Mouse (Mus musculus) embryonic facial prominence, embryonic 14.5 days (tissue): ENCODE data around the gene Pacsin3. TPM values are rescaled to one million over a fixed set of nuclear protein-coding genes. Genes with fewer than 3 reads are reported as not detected.

ENCODE experiments used
- ATAC-seq: fragments of 200-750 bp; cut with Nextera tagmentation; 2 replicates; pipeline ENCODE4 v1.8.0; 2017; ENCODE audit warnings: low read depth, moderate number of reproducible peaks, moderate TSS enrichment
- DNase-seq: peaks from one replicate; pipeline ENCODE4 v3.0.0-alpha.2; 2015; ENCODE audit warnings: low spot score
- H3K27ac ChIP-seq: fragments of 300-500 bp; sonication (generic); replicated peaks from 2 replicates; pipeline ENCODE4 v1.5.1; 2014; ENCODE audit warnings: low read depth, mild to moderate bottlenecking, low read length, moderate library complexity
- H3K27me3 ChIP-seq: fragments of 300-500 bp; sonication (generic); replicated peaks from 2 replicates; pipeline ENCODE4 v1.6.1; 2014; ENCODE audit warnings: low read length; ENCODE audit not compliant: control insufficient read depth, insufficient read depth
- H3K36me3 ChIP-seq: fragments of 300-500 bp; sonication (generic); 2 replicates; pipeline ENCODE4 v1.6.1; 2014; ENCODE audit warnings: low read length, mixed read lengths; ENCODE audit not compliant: control insufficient read depth, insufficient read depth
- H3K4me1 ChIP-seq: fragments of 300-500 bp; sonication (generic); 2 replicates; pipeline ENCODE4 v1.6.1; 2014; ENCODE audit warnings: antibody characterized with exemption, low read length; ENCODE audit not compliant: control insufficient read depth, insufficient read depth
- H3K4me2 ChIP-seq: fragments of 300-500 bp; sonication (generic); 2 replicates; pipeline ENCODE4 v1.6.1; 2014; ENCODE audit warnings: low read depth, mild to moderate bottlenecking, low read length, moderate library complexity, mixed read lengths
- H3K4me3 ChIP-seq: fragments of 300-500 bp; sonication (generic); 2 replicates; pipeline ENCODE4 v1.5.1; 2014; ENCODE audit warnings: low read depth, mild to moderate bottlenecking, low read length
- H3K9ac ChIP-seq: fragments of 300-500 bp; sonication (generic); 2 replicates; pipeline ENCODE4 v1.6.1; 2014; ENCODE audit warnings: low read depth, mild to moderate bottlenecking, low read length, moderate library complexity, mixed read lengths
- H3K9me3 ChIP-seq: fragments of 300-500 bp; sonication (generic); 2 replicates; pipeline ENCODE4 v1.6.1; 2016; ENCODE audit warnings: low read length; ENCODE audit not compliant: control insufficient read depth
- WGBS: fragments of 180-500 bp; shearing (Covaris S2); extraction: QIAGEN DNeasy Blood & Tissue Kit; methylation state at CpG from one replicate; pipeline ENCODE4 v1.1.7; 2014; 5-methylcytosine and 5-hydroxymethylcytosine counted together
- polyA plus RNA-seq: library from polyadenylated mRNA; unstranded; fragments of >200 nt; fragmentation: Nextera tagmentation; extraction: Ambion mirVana; gene quantifications from 2 replicates; pipeline ENCODE4 v1.2.1, GENCODE M21; 2014

Gene Pacsin3
- polyA plus RNA-seq, 1 experiment from 2014 or later, result 64.3 TPM

- H3K4me2 ChIP-seq, result no peak overlapping the region
- 15% methylated on average over 7 of the region's 7 CpGs for WGBS
- ATAC-seq, result 0 out of 2 replicates have a peak, but pooled peaks have one; percentile 24
- H3K27me3 ChIP-seq, result no peaks in the 10 kb centered on the region
- no peaks in the 10 kb centered on the region for H3K36me3 ChIP-seq
- no peak overlapping the region for H3K9ac ChIP-seq
- no peak overlapping the region for H3K4me3 ChIP-seq
- peak; percentile 84 for DNase-seq
- no peak overlapping the region for H3K27ac ChIP-seq
- H3K4me1 ChIP-seq, result peaks cover 3% of the 10 kb centered on the region
- no peaks in the 10 kb centered on the region for H3K9me3 ChIP-seq
These were observed 30.2 kb downstream of the Pacsin3 start for GRCm38 (mm10) chr2:91285885-91286505.

- no peak for ATAC-seq
- H3K9me3 ChIP-seq, result no peaks in the 10 kb centered on the region
- no peak for DNase-seq
- no peaks in the 10 kb centered on the region for H3K27me3 ChIP-seq
- no peaks in the 10 kb centered on the region for H3K36me3 ChIP-seq
- WGBS, result 52% methylated on average over 6 of the region's 6 CpGs
- no peak overlapping the region for H3K9ac ChIP-seq
- H3K27ac ChIP-seq, result no peak overlapping the region
- no peak overlapping the region for H3K4me3 ChIP-seq
- H3K4me1 ChIP-seq, result peaks cover 12% of the 10 kb centered on the region
- no peak overlapping the region for H3K4me2 ChIP-seq
These were observed 31.8 kb downstream of the Pacsin3 start for GRCm38 (mm10) chr2:91287563-91287962.

DNA sequence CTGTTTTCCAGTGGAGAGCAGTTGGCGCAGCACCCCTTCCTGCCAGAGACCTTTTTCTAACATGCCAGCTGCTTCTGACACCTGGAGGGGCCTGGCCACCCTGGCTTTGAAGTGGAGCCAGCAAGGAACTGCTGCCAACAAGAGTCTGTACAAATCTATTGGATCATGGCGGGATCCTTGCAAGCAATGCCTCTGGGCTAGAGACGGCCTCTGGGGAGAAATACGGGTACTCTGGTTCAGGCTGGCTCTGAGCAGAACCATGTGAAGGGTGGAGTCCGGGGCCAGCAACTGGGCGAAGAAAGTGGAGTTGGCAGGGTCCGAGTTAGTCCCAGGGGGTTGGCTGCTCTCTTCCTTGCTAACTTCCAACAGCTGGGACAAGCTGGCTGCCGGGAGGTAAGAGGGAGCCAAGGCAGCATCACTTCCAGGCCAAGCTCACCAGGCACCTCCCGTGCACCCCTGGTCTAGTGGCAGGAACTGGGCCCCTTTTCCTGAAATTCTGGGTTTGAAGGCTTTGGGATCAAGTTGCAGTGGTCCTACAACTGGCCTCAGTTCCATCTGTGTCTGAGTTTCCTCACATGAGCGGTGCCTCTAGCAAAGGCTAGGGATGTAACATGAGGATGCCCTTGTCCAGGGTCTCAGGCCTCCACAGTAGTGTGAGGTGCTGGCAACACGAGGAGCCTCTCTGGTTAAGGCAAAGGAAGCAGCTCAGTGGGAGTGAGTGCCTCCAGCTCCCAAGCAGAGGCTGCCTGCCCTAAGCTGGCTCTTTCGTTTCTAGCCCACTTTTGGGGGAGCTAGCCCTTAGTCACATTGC, 35.6 kb downstream of the Pacsin3 start:
- no peak overlapping the region for H3K4me3 ChIP-seq
- H3K4me1 ChIP-seq, result peaks cover 12% of the 10 kb centered on the region
- DNase-seq, result peak; percentile 76
- H3K27ac ChIP-seq, result peak overlapping the region; percentile 63
- 29% methylated on average over 11 of the region's 12 CpGs for WGBS
- H3K9ac ChIP-seq, result no peak overlapping the region; the same call in 1 of the 2 replicates
- H3K27me3 ChIP-seq, result no peaks in the 10 kb centered on the region
- no peak overlapping the region for H3K4me2 ChIP-seq
- H3K36me3 ChIP-seq, result no peaks in the 10 kb centered on the region
- ATAC-seq, result peak; percentile 78
- no peaks in the 10 kb centered on the region for H3K9me3 ChIP-seq

DNA sequence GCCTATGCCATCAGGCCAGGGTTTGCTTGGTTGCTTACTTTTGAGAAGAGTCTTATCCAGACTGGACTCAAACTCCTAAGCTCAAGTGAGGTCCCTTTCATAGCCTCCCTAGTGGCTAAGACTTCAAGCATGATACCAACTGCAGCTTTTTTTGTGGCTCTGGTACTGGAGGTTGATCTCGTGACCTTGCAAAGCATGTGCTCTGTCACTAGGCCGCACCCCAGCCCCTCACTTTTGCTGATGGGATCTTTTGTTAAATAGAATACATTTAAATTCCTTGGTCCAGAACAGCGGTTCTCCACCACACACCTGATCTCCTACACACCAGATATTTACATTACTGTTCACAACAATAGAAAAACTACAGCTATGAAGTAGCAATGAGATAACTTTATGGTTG, 38.5 kb downstream of the Pacsin3 start:
- 89% methylated on average over 3 of the region's 3 CpGs for WGBS
- DNase-seq (no peak), ATAC-seq (no peak)
- Histone ChIP-seq H3K4me1 (peaks cover 15% of the 10 kb centered on the region), H3K27me3 (no peaks in the 10 kb centered on the region), H3K9ac (no peak overlapping the region), H3K9me3 (no peaks in the 10 kb centered on the region), H3K4me3 (no peak overlapping the region), H3K27ac (no peak overlapping the region), H3K4me2 (no peak overlapping the region), H3K36me3 (no peaks in the 10 kb centered on the region)

GRCm38 (mm10) chr2:91295895-91296294, 40.1 kb downstream of the Pacsin3 start:
- Histone ChIP-seq H3K27me3 (no peaks in the 10 kb centered on the region), H3K4me2 (no peak overlapping the region), H3K9me3 (no peaks in the 10 kb centered on the region), H3K27ac (no peak overlapping the region), H3K36me3 (no peaks in the 10 kb centered on the region), H3K9ac (no peak overlapping the region), H3K4me1 (peaks cover 14% of the 10 kb centered on the region), H3K4me3 (no peak overlapping the region)
- ATAC-seq (no peak), DNase-seq (no peak)
- WGBS, result 80% methylated on average over 5 of the region's 5 CpGs

GRCm38 (mm10) chr2:91299156-91299555, 43.4 kb downstream of the Pacsin3 start:
- Histone ChIP-seq H3K9me3 (no peaks in the 10 kb centered on the region), H3K4me3 (no peak overlapping the region), H3K27ac (0 out of 2 replicates have a peak overlapping the region, but pooled peaks have one; percentile 52), H3K4me2 (no peak overlapping the region), H3K27me3 (no peaks in the 10 kb centered on the region), H3K4me1 (peaks cover 3% of the 10 kb centered on the region; the same call in 1 of the 2 replicates), H3K36me3 (0 out of 2 replicates have a peak, but pooled peaks cover under 1% of the 10 kb centered on the region), H3K9ac (no peak overlapping the region)
- 63% methylated on average over 3 of the region's 3 CpGs for WGBS
- ATAC-seq (peak; percentile 90), DNase-seq (peak; percentile 60)

GRCm38 (mm10) chr2:91300784-91301183, 45.0 kb downstream of the Pacsin3 start:
- Histone ChIP-seq H3K36me3 (0 out of 2 replicates have a peak, but pooled peaks cover 5% of the 10 kb centered on the region), H3K9ac (no peak overlapping the region), H3K27me3 (no peaks in the 10 kb centered on the region), H3K4me1 (peaks cover 3% of the 10 kb centered on the region; the same call in 1 of the 2 replicates), H3K4me2 (no peak overlapping the region), H3K27ac (no peak overlapping the region), H3K4me3 (no peak overlapping the region), H3K9me3 (no peaks in the 10 kb centered on the region)
- DNase-seq (no peak), ATAC-seq (no peak)
- WGBS, result 85% methylated on average over 2 of the region's 2 CpGs

DNA sequence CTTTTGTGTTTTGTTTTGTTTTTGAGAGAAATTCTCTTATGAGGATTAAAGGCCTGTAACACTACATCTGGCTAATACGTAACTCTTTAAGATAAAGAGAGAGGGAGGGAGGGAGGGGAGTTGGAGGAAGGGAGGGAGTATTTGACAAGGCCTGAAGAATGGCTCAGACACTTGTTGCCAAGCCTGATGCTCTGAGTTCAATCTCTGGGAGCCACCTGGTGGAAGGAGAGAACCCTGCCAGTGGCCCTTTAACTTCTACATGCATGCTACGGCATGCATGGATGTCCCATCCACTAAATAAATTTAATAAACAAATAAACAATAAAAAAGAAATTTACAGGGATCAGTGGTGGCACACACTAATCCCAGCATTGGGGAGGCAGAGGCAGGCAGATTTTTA, 46.1 kb downstream of the Pacsin3 start:
- WGBS, result 79% methylated on average over 2 of the region's 2 CpGs
- no peak for ATAC-seq
- no peaks in the 10 kb centered on the region for H3K9me3 ChIP-seq

More for the DNA sequence above, 46.1 kb downstream of the Pacsin3 start:
- Histone ChIP-seq H3K9ac (no peak overlapping the region), H3K4me3 (no peak overlapping the region), H3K27ac (no peak overlapping the region), H3K4me2 (no peak overlapping the region), H3K27me3 (no peaks in the 10 kb centered on the region), H3K36me3 (0 out of 2 replicates have a peak, but pooled peaks cover 5% of the 10 kb centered on the region), H3K4me1 (peaks cover 3% of the 10 kb centered on the region; the same call in 1 of the 2 replicates)
- DNase-seq, result no peak
